In the genomic region with DNA sequence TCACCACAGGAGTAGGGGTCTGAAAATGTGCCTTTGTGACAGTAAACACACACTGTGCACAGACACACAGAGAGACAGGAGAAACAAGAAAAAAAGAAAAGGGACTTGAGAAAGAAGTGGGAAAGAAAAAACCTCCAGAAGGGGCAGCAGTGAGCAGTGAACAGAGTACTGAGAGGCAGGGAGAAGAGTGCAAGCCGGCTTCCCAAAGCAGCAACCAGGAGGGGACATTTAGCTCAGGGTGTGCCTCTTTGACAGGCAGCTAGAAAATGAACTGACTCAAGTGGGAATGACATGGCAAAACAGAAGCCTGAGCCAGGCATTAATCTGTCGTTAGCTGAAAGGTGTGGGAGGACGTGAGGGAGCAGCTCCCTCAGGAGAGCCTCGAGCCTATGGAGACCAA, we compare ENCODE assay signal across 10 mouse cellular contexts. TPM values are rescaled to one million over a fixed set of nuclear protein-coding genes. Genes with fewer than 3 reads are reported as not detected.
A peak's percentile ranks its signal among the peaks of the same experiment; 100 is the strongest.
DNase-seq lines count a peak whose midpoint lies in the region; ATAC-seq and TF ChIP-seq lines count a peak whose summit lies in the region.
"Had no signal": no experiment of that assay in that cellular context is flagged by ENCODE, and none has a peak within 500 bp of the region (broad histone marks: within the 10 kb centered on the region; RNA-seq: fewer than 3 reads in every experiment).

No protein-coding gene starts in this region.

- H3K9ac ChIP-seq in hindbrain, embryonic 13.5 days = no peak overlapping the region
- H3K9ac ChIP-seq: embryonic facial prominence, embryonic 13.5 days; midbrain, embryonic 12.5 days had no signal

- H3K9me3 ChIP-seq in hindbrain, embryonic 10.5 days = no peaks in the 10 kb centered on the region
- H3K9me3 ChIP-seq in hindbrain, embryonic 13.5 days = no peaks in the 10 kb centered on the region
- no peaks in the 10 kb centered on the region for H3K9me3 ChIP-seq in G1E (replicated peaks)
- H3K9me3 ChIP-seq: embryonic facial prominence, embryonic 13.5 days; midbrain, embryonic 12.5 days had no signal

- 62% methylated on average over 4 of the region's 4 CpGs for WGBS in hindbrain, embryonic 10.5 days
- 62% methylated on average over 4 of the region's 4 CpGs for WGBS in hindbrain, embryonic 13.5 days

- TF ChIP-seq CTCF in G1E (IDR thresholded peaks at IDR 0.05; ENCODE audit: low read depth, low read length) = no peak

- no peaks in the 10 kb centered on the region for H3K27me3 ChIP-seq in hindbrain, embryonic 10.5 days (ENCODE audit: insufficient read depth, poor library complexity, severe bottlenecking)
- no peaks in the 10 kb centered on the region for H3K27me3 ChIP-seq in hindbrain, embryonic 13.5 days
- H3K27me3 ChIP-seq in G1E (ENCODE audit: insufficient read depth, low read length) = no peaks in the 10 kb centered on the region
- H3K27me3 ChIP-seq: embryonic facial prominence, embryonic 13.5 days; midbrain, embryonic 12.5 days had no signal

- intact Hi-C loops in heart, postnatal 10 days (cut with DNase I) = no loop called here
- intact Hi-C loops in left cerebral cortex, postnatal 25 days (cut with DNase I) = no loop called here

- peak; percentile 14 for DNase-seq in hindbrain, embryonic 10.5 days (ENCODE audit: low spot score)
- DNase-seq in G1E (ENCODE audit: low spot score) = peak; percentile 12
- peak; percentile 39 for DNase-seq in cerebellum, adult 9-11 months
- peak; percentile 57 to 82 for DNase-seq in heart, postnatal 10 days
- peak; percentile 54 to 82 for DNase-seq in left cerebral cortex, postnatal 25 days (ENCODE audit: low spot score in 2 of 2)
- DNase-seq in retina, postnatal 7 days (ENCODE audit: low read depth, low spot score) = peak; percentile 31

- H3K4me3 ChIP-seq in hindbrain, embryonic 10.5 days = no peak overlapping the region
- H3K4me3 ChIP-seq in hindbrain, embryonic 13.5 days = no peak overlapping the region
- no peak overlapping the region for H3K4me3 ChIP-seq in G1E (ENCODE audit: low read depth, low read length)
- H3K4me3 ChIP-seq: embryonic facial prominence, embryonic 13.5 days; midbrain, embryonic 12.5 days had no signal

- no peak for ATAC-seq in hindbrain, embryonic 13.5 days (ENCODE audit: low FRiP score)
- no peak for ATAC-seq in G1E (ENCODE audit: extremely low read depth, insufficient number of reproducible peaks, low FRiP score, poor library complexity, severe bottlenecking)
- no peak for ATAC-seq in erythroid progenitor cell, adult 5-6 weeks (replicated peaks; ENCODE audit: low FRiP score, poor library complexity, severe bottlenecking)

- H3K4me1 ChIP-seq in hindbrain, embryonic 10.5 days (replicated peaks) = no peaks in the 10 kb centered on the region
- no peaks in the 10 kb centered on the region for H3K4me1 ChIP-seq in hindbrain, embryonic 13.5 days (replicated peaks)
- no peaks in the 10 kb centered on the region for H3K4me1 ChIP-seq in G1E (ENCODE audit: insufficient read depth, low read depth, low read length)
- H3K4me1 ChIP-seq: embryonic facial prominence, embryonic 13.5 days; midbrain, embryonic 12.5 days had no signal

- H3K4me2 ChIP-seq in hindbrain, embryonic 13.5 days = no peak overlapping the region
- H3K4me2 ChIP-seq: embryonic facial prominence, embryonic 13.5 days; midbrain, embryonic 12.5 days had no signal

- H3K36me3 ChIP-seq in hindbrain, embryonic 10.5 days = peaks cover 91% of the 10 kb centered on the region
- H3K36me3 ChIP-seq in hindbrain, embryonic 13.5 days = peaks cover 92% of the 10 kb centered on the region
- H3K36me3 ChIP-seq in G1E (replicated peaks) = peaks cover 95% of the 10 kb centered on the region

- no peak overlapping the region for H3K27ac ChIP-seq in hindbrain, embryonic 10.5 days
- H3K27ac ChIP-seq in hindbrain, embryonic 13.5 days = no peak overlapping the region
- H3K27ac ChIP-seq: embryonic facial prominence, embryonic 13.5 days; midbrain, embryonic 12.5 days had no signal

RNA-seq across cellular contexts. Expression of gene Atg13, which starts 27.5 kb away (rescaled TPM):
- 24.0 and 31.0 TPM in 2 replicates for polyA plus RNA-seq in hindbrain, embryonic 10.5 days (2016; fragmentation: Nextera tagmentation; extraction: Ambion mirVana)
- 35.0 and 35.2 TPM in 2 replicates for polyA plus RNA-seq in hindbrain, embryonic 13.5 days (2015; fragmentation: Nextera tagmentation; extraction: Ambion mirVana)
- total RNA-seq in G1E (2014; fragmentation: Nextera tagmentation) (30.9 and 34.8 TPM in 2 replicates), G1E (2017) (5.9 and 8.5 TPM in 2 replicates)
- polyA plus RNA-seq in G1E (2012) = 21.0 and 22.2 TPM in 2 replicates
- 10 to 100 TPM; 37.5 to 39.7 TPM for total RNA-seq in heart, postnatal 10 days (2021)
- 10 to 100 TPM; 80.1 to 80.8 TPM for total RNA-seq in left cerebral cortex, postnatal 25 days (2021)
- 21.4 and 22.0 TPM in 2 replicates for total RNA-seq in erythroid progenitor cell, adult 5-6 weeks (2015; ENCODE audit: low replicate concordance)
- 10.3 and 10.7 TPM in 2 replicates for total RNA-seq in erythroid progenitor cell, adult 5-6 weeks (2017; ENCODE audit: low replicate concordance)

RNA-seq across cellular contexts. Expression of gene Harbi1, which starts 27.8 kb away (rescaled TPM):
- 20.8 and 20.9 TPM in 2 replicates for polyA plus RNA-seq in hindbrain, embryonic 10.5 days (2016; fragmentation: Nextera tagmentation; extraction: Ambion mirVana)
- polyA plus RNA-seq in hindbrain, embryonic 13.5 days (2015; fragmentation: Nextera tagmentation; extraction: Ambion mirVana) = 20.8 and 24.3 TPM in 2 replicates
- total RNA-seq in G1E (2014; fragmentation: Nextera tagmentation) (14.8 and 17.0 TPM in 2 replicates), G1E (2017) (14.8 and 15.2 TPM in 2 replicates)
- polyA plus RNA-seq in G1E (2012) = 1.2 and 2.9 TPM in 2 replicates
- 1 to 10 TPM; 5.2 to 7.8 TPM for total RNA-seq in heart, postnatal 10 days (2021)
- total RNA-seq in left cerebral cortex, postnatal 25 days (2021) = 1 to 10 TPM; 8.3 to 9.7 TPM
- 0.84 TPM in 1 of 2 replicates, not detected in the other for total RNA-seq in erythroid progenitor cell, adult 5-6 weeks (2015; ENCODE audit: low replicate concordance)
- 0.15 and 1.8 TPM in 2 replicates for total RNA-seq in erythroid progenitor cell, adult 5-6 weeks (2017; ENCODE audit: low replicate concordance)

RNA-seq across cellular contexts. Expression of gene Arhgap1, which starts 33.2 kb away (rescaled TPM):
- 78.8 and 96.3 TPM in 2 replicates for polyA plus RNA-seq in hindbrain, embryonic 10.5 days (2016; fragmentation: Nextera tagmentation; extraction: Ambion mirVana)
- 88.6 and 89.0 TPM in 2 replicates for polyA plus RNA-seq in hindbrain, embryonic 13.5 days (2015; fragmentation: Nextera tagmentation; extraction: Ambion mirVana)
- total RNA-seq in G1E (2014; fragmentation: Nextera tagmentation) (53.1 and 61.5 TPM in 2 replicates), G1E (2017) (58.1 and 65.1 TPM in 2 replicates)
- polyA plus RNA-seq in G1E (2012) = 27.8 and 37.8 TPM in 2 replicates
- 10 to 100 TPM; 50.3 to 51.9 TPM for total RNA-seq in heart, postnatal 10 days (2021)
- total RNA-seq in left cerebral cortex, postnatal 25 days (2021) = 10 to 100 TPM; 72.9 to 77.0 TPM
- 20.2 and 52.0 TPM in 2 replicates for total RNA-seq in erythroid progenitor cell, adult 5-6 weeks (2015; ENCODE audit: low replicate concordance)
- total RNA-seq in erythroid progenitor cell, adult 5-6 weeks (2017; ENCODE audit: low replicate concordance) = 8.3 and 24.5 TPM in 2 replicates

RNA-seq across cellular contexts. Expression of gene Zfp408, which starts 33.3 kb away (rescaled TPM):
- polyA plus RNA-seq in hindbrain, embryonic 10.5 days (2016; fragmentation: Nextera tagmentation; extraction: Ambion mirVana) = 11.8 and 13.4 TPM in 2 replicates
- 12.1 and 15.7 TPM in 2 replicates for polyA plus RNA-seq in hindbrain, embryonic 13.5 days (2015; fragmentation: Nextera tagmentation; extraction: Ambion mirVana)
- total RNA-seq in G1E (2014; fragmentation: Nextera tagmentation) (9.5 and 9.9 TPM in 2 replicates), G1E (2017) (12.5 and 13.3 TPM in 2 replicates)
- polyA plus RNA-seq in G1E (2012) = 15.2 and 16.9 TPM in 2 replicates
- 10 to 100 TPM; 10.6 to 12.6 TPM for total RNA-seq in heart, postnatal 10 days (2021)
- 10 to 100 TPM in 1 of 2 experiments, 1 to 10 TPM in 1; 9.3 to 11.1 TPM for total RNA-seq in left cerebral cortex, postnatal 25 days (2021)
- total RNA-seq in erythroid progenitor cell, adult 5-6 weeks (2015; ENCODE audit: low replicate concordance) = 5.0 and 10.1 TPM in 2 replicates
- 1.1 and 3.6 TPM in 2 replicates for total RNA-seq in erythroid progenitor cell, adult 5-6 weeks (2017; ENCODE audit: low replicate concordance)

RNA-seq across cellular contexts. Expression of gene F2, which starts 46.6 kb away (rescaled TPM):
- 0.20 TPM in 1 of 2 replicates, not detected in the other for polyA plus RNA-seq in hindbrain, embryonic 10.5 days (2016; fragmentation: Nextera tagmentation; extraction: Ambion mirVana)
- 0.09 TPM in 1 of 2 replicates, not detected in the other for polyA plus RNA-seq in hindbrain, embryonic 13.5 days (2015; fragmentation: Nextera tagmentation; extraction: Ambion mirVana)
- total RNA-seq in G1E (2014; fragmentation: Nextera tagmentation) (not detected in 2 replicates), G1E (2017) (0.06 and 0.11 TPM in 2 replicates)
- 0.09 TPM in 2 replicates for polyA plus RNA-seq in G1E (2012)
- under 1 TPM in 1 of 2 experiments, not detected in 1; 0.12 TPM for total RNA-seq in heart, postnatal 10 days (2021)
- total RNA-seq in left cerebral cortex, postnatal 25 days (2021) = under 1 TPM in 1 of 2 experiments, not detected in 1; 0.16 TPM
- total RNA-seq in erythroid progenitor cell, adult 5-6 weeks (2015; ENCODE audit: low replicate concordance) = not detected in 2 replicates
- 0.26 TPM in 1 of 2 replicates, not detected in the other for total RNA-seq in erythroid progenitor cell, adult 5-6 weeks (2017; ENCODE audit: low replicate concordance)
- polyA plus RNA-seq: midbrain, embryonic 12.5 days had no signal

Comparison
In these comparisons a context has a peak if more than half of its experiments do, and no peak if none do; other contexts are left out.
1. DNase-seq: peak in every context shown above with its lines; median percentile 70 in heart, postnatal 10 days; 68 in left cerebral cortex, postnatal 25 days; 39 in cerebellum, adult 9-11 months; 31 in retina, postnatal 7 days; 14 in hindbrain, embryonic 10.5 days; 12 in G1E.